Mouse (Mus musculus): ENCODE data around the gene Disp1. TPM values are rescaled to one million over a fixed set of nuclear protein-coding genes. Genes with fewer than 3 reads are reported as not detected.
A peak's percentile ranks its signal among the peaks of the same experiment; 100 is the strongest.

Disp1 gene
- total RNA-seq, 2 experiments from 2014 or later, result 10.2 to 14.9 TPM

- no peak for DNase-seq
Measured at GRCm38 (mm10) chr1:183086843-183087242, 134.5 kb downstream of the Disp1 start.

- DNase-seq, result no peak
Measured at GRCm38 (mm10) chr1:183084085-183085050, 137.0 kb downstream of the Disp1 start.

DNA sequence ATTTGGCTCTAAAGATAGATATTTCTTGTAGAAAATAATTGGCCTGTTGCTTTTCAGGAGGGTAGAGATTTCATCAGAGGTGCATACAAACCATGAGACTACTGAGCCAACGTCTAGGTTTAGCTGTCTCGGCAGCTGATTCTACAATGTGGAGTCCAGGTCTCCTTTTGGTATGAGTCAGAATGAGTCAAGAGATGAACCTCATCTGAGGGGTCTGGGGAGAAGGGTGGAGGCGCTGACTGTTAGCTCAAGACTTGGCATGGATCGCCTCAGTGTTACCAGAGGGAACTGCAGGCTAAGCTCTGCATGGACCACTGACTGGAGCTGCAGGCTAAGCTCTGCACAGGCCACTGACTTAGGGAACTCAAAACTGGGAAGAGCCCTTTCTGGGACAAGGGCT, 138.9 kb downstream of the Disp1 start:
- no peak for DNase-seq

DNA sequence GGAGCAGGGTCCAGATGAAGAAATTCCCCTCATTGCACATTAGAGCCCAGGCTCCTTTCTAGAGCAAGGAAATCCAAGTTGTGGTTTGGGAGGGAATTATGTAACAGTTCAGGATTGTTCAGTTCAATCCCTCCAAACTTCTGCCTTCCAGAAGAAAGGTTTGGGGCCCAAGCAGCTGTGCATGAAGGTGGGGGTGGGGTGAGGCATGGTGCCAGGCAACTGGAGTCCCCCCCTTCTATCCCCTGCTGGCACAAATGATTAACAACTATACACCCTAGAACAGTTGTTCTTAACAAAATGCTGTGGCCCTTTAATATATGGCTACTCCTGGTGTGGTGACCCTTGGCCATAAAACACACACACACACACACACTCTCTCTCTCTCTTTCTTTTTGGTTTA, 140.2 kb downstream of the Disp1 start:
- no peak for DNase-seq

DNA sequence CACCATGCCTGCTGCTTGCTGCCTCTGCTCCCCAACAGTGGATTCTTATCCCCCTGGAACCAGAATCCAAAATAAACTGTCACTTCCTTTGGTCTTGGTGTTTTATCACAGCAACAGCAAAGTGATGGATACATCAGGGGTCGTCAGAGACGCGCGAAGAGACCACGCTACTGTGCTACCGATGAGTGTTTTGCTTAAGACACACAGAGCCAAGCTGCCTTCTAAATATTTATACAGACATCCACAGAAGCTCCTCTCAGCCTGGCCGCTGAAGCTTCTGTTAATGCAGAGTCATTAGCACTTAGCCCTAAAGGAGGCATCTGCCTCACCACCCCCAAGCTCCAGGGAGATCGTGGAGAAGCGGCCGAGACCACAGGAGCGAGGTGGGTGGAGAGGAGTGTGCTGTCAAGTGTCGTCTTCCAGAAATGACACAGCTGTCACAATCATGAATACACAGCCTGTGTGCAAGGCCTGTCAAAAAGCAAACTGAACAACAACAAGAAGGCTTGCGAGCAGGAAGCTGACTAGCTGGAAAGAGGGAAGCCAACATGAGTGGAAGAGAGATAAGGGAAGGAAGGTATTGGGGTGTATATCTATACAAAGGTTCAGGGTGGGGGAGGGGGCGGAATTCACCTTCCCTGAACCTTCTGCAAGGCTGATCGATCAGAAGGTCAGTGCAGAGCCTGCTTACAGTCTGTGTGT, 146.1 kb downstream of the Disp1 start:
- no peak for DNase-seq

DNA sequence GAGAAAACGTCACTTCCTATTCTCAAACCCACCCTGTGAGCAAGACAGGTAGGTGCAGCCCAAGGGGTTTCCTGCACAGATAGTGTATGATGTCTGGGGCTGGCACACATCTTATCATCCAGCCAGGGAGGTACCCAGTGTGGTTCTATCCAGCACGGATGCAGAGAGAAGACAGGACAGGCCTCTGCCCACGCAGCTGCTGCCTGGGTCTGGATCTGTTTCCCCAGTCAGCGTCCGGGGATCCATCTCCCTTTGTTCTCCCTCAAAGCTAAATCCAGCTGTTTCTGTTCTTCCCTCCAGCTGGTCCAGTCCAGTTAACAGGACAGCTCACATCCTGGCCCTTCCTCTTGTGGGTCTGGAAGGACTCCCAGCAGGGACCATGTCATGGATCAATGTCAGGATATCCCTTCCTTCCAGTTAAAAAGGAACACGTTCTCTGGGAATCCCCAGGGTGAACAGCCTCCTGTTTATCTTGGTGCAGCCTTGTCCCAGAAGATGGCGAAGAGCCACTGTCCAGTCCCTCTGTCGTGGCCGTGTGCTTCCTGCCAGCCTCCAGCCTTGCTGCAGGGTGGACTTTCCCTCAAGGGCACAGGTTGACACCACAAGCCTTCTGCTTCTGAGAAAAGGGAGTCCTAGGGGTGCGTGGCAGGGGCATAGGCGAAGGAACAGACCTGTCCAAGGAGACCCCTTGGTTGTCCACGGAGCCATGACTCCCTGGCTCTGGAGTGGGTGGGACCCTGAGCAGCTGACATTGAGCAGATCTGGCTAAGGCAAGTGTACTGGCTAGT, 148.9 kb downstream of the Disp1 start:
- DNase-seq, result peak; percentile 31

- DNase-seq, result no peak
Measured at GRCm38 (mm10) chr1:183069954-183070649, 151.2 kb downstream of the Disp1 start.

- no peak for DNase-seq
Measured at GRCm38 (mm10) chr1:183067807-183068206, 153.5 kb downstream of the Disp1 start.

DNA sequence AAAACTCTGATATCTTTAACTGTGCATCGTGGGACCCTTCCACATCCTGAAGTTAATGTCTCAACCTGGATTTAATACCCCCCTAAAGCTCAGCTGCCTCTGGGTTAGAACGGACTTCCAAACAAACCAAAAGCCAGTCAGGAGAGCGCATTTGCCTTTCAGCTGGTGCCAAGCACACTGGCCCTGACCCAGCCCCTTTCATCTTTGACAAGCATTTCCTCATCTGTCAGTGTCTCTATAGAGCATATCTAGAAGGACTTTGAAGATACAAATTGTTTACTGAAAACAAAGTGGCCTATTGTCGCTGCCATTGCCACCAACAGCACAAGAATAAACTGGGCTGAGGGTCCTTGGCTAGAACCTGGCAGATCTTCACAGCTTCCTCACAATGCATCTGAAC, 154.3 kb downstream of the Disp1 start:
- DNase-seq, result peak; percentile 64

GRCm38 (mm10) chr1:183060611-183061010, 160.7 kb downstream of the Disp1 start:
- DNase-seq, result no peak

DNA sequence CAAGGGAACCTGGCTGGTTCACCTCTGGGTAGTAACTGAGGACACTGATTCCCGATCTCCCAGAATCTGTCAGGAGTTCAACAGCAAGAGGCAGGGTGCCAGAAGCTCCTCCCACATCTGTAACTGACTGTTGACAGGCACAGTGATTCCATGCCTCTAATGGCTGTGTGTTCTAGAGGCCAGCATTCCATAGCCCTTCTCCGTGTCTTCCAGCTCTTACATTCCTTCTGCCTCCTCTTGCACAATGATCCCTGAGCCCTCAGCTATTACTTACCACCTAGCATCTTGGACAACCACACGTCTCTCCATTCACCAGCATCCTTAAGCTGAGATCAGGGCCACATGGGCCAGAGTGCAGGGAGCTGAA, 165.1 kb downstream of the Disp1 start:
- DNase-seq, result peak; percentile 35

- DNase-seq, result peak; percentile 77
Measured at GRCm38 (mm10) chr1:183055608-183056288, 165.6 kb downstream of the Disp1 start.

DNA sequence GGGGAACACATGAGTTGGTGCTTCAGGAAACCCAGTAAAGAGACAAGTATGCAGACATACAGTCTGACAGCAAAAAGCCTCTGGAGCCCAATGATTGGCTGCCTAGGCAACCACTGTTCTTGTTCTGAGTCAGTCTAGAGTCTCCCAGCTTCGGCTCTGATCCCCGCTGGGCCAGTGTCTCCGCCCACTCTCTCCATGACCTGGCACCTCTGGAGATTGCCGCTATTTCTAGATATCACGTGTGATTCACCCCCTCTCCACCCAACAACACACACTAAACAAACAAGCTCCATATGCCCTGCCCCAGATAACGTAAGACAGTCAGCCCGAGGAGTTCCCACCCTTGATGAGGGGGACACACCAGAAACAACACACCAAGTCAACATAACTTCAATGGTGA, 168.7 kb downstream of the Disp1 start:
- DNase-seq, result no peak

DNA sequence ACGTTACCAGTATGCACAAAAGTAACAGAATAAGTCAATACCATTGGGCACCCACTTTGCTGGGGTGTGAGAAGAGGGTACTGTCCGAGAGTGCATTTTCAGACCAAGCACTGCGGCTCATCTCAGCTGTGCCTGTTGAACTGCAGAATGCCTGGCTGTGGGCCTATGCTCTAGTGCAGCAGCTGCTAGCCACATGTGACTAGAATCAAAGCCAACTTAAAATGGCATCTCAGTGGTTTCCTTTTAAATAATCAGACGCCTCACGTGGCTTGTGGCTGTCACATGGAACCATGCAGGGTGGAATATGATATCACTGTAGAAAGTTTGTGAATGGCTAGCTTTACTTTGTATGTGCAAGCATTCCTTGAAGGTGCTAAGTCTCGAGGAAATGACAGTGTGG, 172.0 kb downstream of the Disp1 start:
- no peak for DNase-seq

DNA sequence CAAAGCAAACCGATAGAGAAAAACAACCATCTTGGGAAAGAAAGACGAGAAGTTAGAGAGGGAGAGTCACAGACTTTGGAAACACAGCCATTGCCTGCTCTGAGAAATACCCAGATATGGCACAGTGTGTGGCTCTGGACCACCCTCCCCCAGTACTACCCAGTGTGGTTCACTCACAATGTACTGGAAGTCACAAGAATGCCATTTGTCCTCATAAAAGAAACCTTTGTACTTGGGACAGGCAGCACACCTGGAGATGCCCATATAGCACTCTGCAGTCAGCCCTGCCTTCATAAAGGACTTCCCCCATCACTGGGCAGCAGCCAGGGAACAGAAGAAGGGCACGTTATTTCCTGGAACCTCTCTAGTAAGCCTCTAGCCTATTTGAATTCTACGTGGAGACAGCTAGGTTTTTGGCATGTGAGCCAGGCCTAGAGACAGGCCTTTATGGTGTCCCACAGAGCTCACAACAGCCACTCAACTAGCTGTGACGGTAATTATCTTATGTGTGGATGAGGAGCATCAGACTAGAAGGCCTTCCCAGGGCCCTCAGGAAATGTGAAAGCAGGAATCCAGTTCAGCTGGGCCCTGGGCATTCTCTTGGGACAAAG, 173.3 kb downstream of the Disp1 start:
- no peak for DNase-seq

DNA sequence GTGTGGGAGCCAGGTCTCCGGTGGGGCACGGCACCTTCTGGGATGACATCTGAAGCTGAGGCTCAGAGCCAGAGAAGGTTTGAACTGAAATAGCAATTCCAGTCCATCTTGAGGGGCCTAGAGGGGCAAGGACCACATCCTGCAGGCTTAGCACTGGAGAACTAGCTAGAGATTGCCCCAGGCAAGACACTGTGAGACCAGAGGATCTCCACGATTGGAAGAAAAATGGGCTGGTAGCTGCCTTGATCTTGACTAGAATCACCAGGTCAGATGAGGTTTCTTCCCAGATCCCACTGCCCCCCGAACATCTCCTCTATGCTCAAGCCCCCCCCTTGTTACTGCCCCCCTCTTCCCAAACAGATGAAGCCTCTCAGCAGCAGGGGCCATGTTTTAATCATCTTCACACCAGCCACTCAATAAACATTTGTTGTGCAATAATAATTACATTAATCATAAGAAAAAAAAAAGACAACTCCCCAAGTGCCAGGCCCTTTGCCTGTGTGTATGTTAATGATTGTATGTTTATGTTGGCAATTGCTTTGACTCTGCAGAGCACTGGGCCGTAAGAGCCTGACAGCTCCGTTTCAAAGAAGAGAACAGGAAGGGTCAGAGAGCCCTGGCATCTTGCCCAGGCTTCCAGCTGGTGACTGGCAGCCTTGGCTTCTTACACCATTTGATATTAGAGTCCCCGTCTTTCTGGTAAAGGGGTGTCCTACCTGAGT, 174.0 kb downstream of the Disp1 start:
- DNase-seq, result peak; percentile 75

- no peak for DNase-seq
Measured at GRCm38 (mm10) chr1:183046081-183046480, 175.2 kb downstream of the Disp1 start.

- DNase-seq, result no peak
Measured at GRCm38 (mm10) chr1:183043161-183043812, 178.0 kb downstream of the Disp1 start.

GRCm38 (mm10) chr1:183041703-183042102, 179.6 kb downstream of the Disp1 start:
- no peak for DNase-seq
